Mouse (Mus musculus) brain, adult 2 months (tissue): Measurements from ENCODE around the gene Slc26a3.

Experiments
- DNase-seq: peaks from one replicate; pipeline ENCODE4 v3.0.0; 2011; ENCODE audit warnings: low read depth, low spot score

Slc26a3 gene

DNA sequence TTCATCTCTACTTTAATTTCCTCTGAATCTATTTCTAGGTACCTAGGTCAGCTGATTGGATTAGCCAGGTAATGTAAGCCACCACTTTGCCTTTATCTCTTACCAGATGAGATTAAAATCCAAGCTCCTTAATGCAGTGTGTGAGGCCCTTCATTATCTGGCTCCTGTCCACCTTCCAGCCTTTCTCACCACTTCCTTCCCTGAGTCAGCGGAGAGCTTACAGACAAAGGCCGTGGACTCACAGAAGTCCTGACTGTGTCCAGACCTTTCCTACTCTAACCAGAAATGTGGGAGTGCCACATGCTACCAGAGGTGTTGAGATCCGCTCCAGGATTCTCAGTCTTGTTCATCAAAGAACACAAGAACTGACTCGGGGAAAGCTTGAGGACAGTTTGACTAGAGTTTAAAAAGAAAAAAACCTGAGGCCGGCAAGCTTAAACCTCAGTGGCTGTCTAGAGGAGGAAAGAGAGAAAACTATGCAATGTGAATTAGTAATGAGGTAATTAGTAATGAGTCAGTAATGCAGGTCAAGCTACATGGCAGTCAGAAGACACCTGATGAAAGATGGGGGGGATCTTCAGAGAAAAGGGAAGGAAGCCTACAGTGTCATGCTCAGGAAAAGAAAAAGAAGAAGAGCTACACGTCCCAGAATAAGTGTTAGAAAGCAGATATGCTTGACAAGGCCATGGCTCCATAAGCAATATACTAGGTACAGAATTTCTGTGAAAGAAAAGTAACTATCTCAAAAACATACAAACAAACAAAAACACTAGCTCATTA lies 123.2 kb downstream of the Slc26a3 start:
- DNase-seq: no peak

DNA sequence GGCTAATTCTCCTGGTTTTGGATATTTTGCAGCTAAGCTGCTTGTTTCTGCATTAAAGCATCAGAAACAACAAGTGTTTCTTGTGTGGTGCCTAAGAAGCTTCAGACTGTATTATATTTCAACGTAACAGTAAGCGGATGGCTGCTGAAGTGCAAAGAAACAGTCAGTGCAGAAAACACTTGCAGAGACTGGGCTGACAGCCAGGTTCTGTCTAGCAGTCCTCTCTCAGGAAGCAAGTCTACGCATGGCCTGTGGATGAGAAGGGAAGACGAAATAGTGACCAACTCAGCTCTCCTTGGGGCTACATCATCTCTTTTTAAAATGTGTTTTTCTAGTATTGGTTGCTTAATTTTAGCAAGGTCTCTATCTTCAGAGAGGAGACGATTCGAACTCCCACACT lies 129.4 kb downstream of the Slc26a3 start:
- DNase-seq: peak; percentile 64

DNA sequence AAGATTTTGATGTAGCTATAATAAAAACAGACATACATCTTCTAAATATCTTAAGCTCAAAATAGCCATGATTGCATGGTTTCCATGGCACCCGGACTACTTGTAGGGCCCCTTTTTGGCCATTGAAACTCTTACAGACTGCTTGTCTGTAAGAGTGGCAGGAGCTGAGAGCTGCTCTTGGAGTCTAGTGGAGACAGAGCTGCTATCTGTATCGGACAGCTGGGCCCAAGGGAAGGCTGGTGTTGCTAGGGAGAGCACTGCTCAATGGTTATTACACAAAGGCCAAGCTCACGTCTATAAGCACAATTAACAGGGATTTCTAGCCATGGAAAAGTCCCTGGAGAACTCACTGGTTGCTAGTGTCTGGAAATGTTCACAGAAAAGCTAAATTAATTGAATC lies 130.7 kb downstream of the Slc26a3 start:
- peak; percentile 53 for DNase-seq
